Mouse (Mus musculus) hindbrain, embryonic 12.5 days (tissue): Measurements from ENCODE around the gene Olfr159. TPM values are rescaled to one million over a fixed set of nuclear protein-coding genes. Genes with fewer than 3 reads are reported as not detected.

Source experiments
- ATAC-seq: fragments of 200-750 bp; cut with Nextera tagmentation; 2 replicates; pipeline ENCODE4 v1.8.0; 2017; ENCODE audit warnings: moderate TSS enrichment; ENCODE audit not compliant: low FRiP score
- H3K27ac ChIP-seq: fragments of 300-500 bp; sonication (generic); 2 replicates; pipeline ENCODE4 v1.5.1; 2016; ENCODE audit warnings: mild to moderate bottlenecking
- H3K27me3 ChIP-seq: fragments of 300-500 bp; sonication (generic); 2 replicates; pipeline ENCODE4 v1.6.1; 2016; ENCODE audit warnings: mild to moderate bottlenecking
- H3K36me3 ChIP-seq: fragments of 300-500 bp; sonication (generic); 2 replicates; pipeline ENCODE4 v1.6.1; 2016; ENCODE audit warnings: mild to moderate bottlenecking
- H3K4me1 ChIP-seq: fragments of 300-500 bp; sonication (generic); 2 replicates; pipeline ENCODE4 v1.6.1; 2016
- H3K4me2 ChIP-seq: fragments of 300-500 bp; sonication (generic); replicated peaks from 2 replicates; pipeline ENCODE4 v1.6.1; 2016; ENCODE audit warnings: mild to moderate bottlenecking
- H3K4me3 ChIP-seq: fragments of 300-500 bp; sonication (generic); 2 replicates; pipeline ENCODE4 v1.5.1; 2016; ENCODE audit warnings: mild to moderate bottlenecking
- H3K9ac ChIP-seq: fragments of 300-500 bp; sonication (generic); 2 replicates; pipeline ENCODE4 v1.6.1; 2016; ENCODE audit warnings: mild to moderate bottlenecking, moderate library complexity
- H3K9me3 ChIP-seq: fragments of 300-500 bp; sonication (generic); replicated peaks from 2 replicates; pipeline ENCODE4 v1.6.1; 2016; ENCODE audit warnings: mild to moderate bottlenecking
- WGBS: fragments of 180-500 bp; shearing (Covaris S2); methylation state at CpG from one replicate; pipeline ENCODE4 v1.1.7; 2016; 5-methylcytosine and 5-hydroxymethylcytosine counted together
- polyA plus RNA-seq: library from polyadenylated mRNA; unstranded; fragments of >200 nt; fragmentation: Nextera tagmentation; extraction: Ambion mirVana; gene quantifications from 2 replicates; pipeline ENCODE4 v1.2.1, GENCODE M21; 2016

Gene Olfr159
- polyA plus RNA-seq, 1 experiment from 2014 or later: not detected

GRCm38 (mm10) chr4:43745187-43745586 lies 25.6 kb downstream of the Olfr159 start:
- H3K9ac ChIP-seq: no peak overlapping the region
- H3K4me3 ChIP-seq: no peak overlapping the region
- 23% methylated on average over 6 of the region's 6 CpGs for WGBS
- H3K36me3 ChIP-seq: no peaks in the 10 kb centered on the region
- no peak for ATAC-seq
- H3K9me3 ChIP-seq: no peaks in the 10 kb centered on the region
- H3K4me1 ChIP-seq: no peaks in the 10 kb centered on the region
- H3K27me3 ChIP-seq: no peaks in the 10 kb centered on the region
- H3K27ac ChIP-seq: no peak overlapping the region
- no peak overlapping the region for H3K4me2 ChIP-seq

DNA sequence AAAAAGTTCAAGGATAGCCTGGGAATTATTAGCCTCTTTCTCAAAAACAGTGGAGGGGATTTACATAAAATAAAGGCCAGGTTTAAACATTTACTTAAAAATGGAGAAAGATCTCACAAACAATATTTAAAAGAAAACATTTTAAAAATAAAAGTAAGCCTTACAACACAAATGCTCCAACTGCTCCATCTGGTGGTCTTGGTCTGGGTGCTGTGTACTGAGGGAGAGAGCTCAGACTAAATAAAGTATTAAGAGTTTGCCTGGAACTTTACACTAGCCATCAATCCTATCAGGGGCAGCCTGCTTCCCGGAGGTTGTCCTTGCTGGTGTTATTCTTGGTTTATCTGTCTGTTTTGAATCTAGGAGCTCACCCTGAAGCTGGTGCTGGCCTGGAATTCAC lies 27.7 kb downstream of the Olfr159 start:
- H3K27ac ChIP-seq: no peak overlapping the region
- 73% methylated on average over 1 of the region's 1 CpGs for WGBS
- H3K4me3 ChIP-seq: no peak overlapping the region
- H3K9me3 ChIP-seq: no peaks in the 10 kb centered on the region
- H3K4me2 ChIP-seq: no peak overlapping the region
- no peaks in the 10 kb centered on the region for H3K4me1 ChIP-seq
- H3K27me3 ChIP-seq: no peaks in the 10 kb centered on the region
- no peaks in the 10 kb centered on the region for H3K36me3 ChIP-seq
- no peak for ATAC-seq
- H3K9ac ChIP-seq: no peak overlapping the region

- 37% methylated on average over 4 of the region's 4 CpGs for WGBS
- ATAC-seq: no peak
- H3K36me3 ChIP-seq: no peaks in the 10 kb centered on the region
- no peaks in the 10 kb centered on the region for H3K4me1 ChIP-seq
- H3K27me3 ChIP-seq: no peaks in the 10 kb centered on the region
- H3K4me2 ChIP-seq: no peak overlapping the region
- no peak overlapping the region for H3K27ac ChIP-seq
- no peak overlapping the region for H3K9ac ChIP-seq
- H3K9me3 ChIP-seq: no peaks in the 10 kb centered on the region
- H3K4me3 ChIP-seq: no peak overlapping the region
These were observed 28.2 kb downstream of the Olfr159 start for GRCm38 (mm10) chr4:43742637-43743036.

GRCm38 (mm10) chr4:43741526-43741925 lies 29.3 kb downstream of the Olfr159 start:
- WGBS: 72% methylated on average over 5 of the region's 5 CpGs
- no peak overlapping the region for H3K9ac ChIP-seq
- ATAC-seq: no peak

DNA sequence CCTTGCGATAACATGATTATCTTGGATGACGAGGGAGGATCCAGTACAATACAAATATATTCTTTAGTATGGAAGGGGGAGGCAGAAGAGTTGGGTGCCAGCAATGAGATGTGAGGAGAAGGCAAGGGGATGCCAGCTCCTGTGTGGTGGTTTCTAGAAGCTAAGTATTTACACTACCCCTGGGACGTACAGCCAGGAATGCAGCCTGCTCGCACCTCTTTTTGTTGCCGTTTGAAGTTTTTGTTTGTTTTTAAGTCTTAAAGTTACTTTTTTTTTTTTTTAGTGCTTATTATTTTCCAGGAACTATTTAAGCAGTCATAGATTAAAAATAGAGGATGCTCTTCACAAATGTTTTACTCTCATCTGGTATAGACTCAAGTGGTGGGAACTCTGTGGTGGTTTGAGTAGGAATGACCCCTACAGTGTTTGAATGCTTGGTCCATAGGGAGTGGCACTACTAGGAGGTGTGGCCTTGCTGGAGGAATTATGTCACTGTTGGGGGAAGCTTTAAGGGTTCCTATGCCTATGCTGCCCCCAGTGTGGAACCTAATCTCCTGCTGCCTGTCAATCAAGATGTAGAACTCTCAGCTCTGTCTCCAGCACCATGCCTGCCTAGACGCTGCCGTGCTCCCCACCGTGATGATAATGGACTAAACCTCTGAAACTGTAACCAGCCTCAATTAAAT lies 31.7 kb downstream of the Olfr159 start:
- Histone ChIP-seq H3K4me3 (no peak overlapping the region), H3K4me2 (no peak overlapping the region), H3K9me3 (no peaks in the 10 kb centered on the region), H3K27ac (no peak overlapping the region), H3K27me3 (no peaks in the 10 kb centered on the region), H3K9ac (no peak overlapping the region), H3K4me1 (no peaks in the 10 kb centered on the region), H3K36me3 (no peaks in the 10 kb centered on the region)
- WGBS: 78% methylated on average over 8 of the region's 8 CpGs
- ATAC-seq: no peak

More at GRCm38 (mm10) chr4:43741526-43741925, 29.3 kb downstream of the Olfr159 start:
- no peaks in the 10 kb centered on the region for H3K36me3 ChIP-seq
- no peak overlapping the region for H3K4me3 ChIP-seq
- no peaks in the 10 kb centered on the region for H3K27me3 ChIP-seq
- no peak overlapping the region for H3K27ac ChIP-seq
- no peaks in the 10 kb centered on the region for H3K9me3 ChIP-seq
- no peaks in the 10 kb centered on the region for H3K4me1 ChIP-seq
- no peak overlapping the region for H3K4me2 ChIP-seq

GRCm38 (mm10) chr4:43737144-43737543 lies 33.7 kb downstream of the Olfr159 start:
- ATAC-seq: no peak
- WGBS: 55% methylated on average over 6 of the region's 6 CpGs
- H3K36me3 ChIP-seq: no peaks in the 10 kb centered on the region
- H3K4me2 ChIP-seq: no peak overlapping the region
- no peak overlapping the region for H3K27ac ChIP-seq
- no peak overlapping the region for H3K9ac ChIP-seq
- H3K4me1 ChIP-seq: no peaks in the 10 kb centered on the region
- no peaks in the 10 kb centered on the region for H3K9me3 ChIP-seq
- H3K27me3 ChIP-seq: no peaks in the 10 kb centered on the region
- H3K4me3 ChIP-seq: no peak overlapping the region

GRCm38 (mm10) chr4:43733186-43733585 lies 37.6 kb downstream of the Olfr159 start:
- H3K9me3 ChIP-seq: no peaks in the 10 kb centered on the region
- no peaks in the 10 kb centered on the region for H3K4me1 ChIP-seq
- ATAC-seq: no peak
- H3K36me3 ChIP-seq: no peaks in the 10 kb centered on the region
- H3K27me3 ChIP-seq: no peaks in the 10 kb centered on the region
- no peak overlapping the region for H3K27ac ChIP-seq
- no peak overlapping the region for H3K9ac ChIP-seq
- WGBS: 87% methylated on average over 5 of the region's 5 CpGs
- no peak overlapping the region for H3K4me2 ChIP-seq
- no peak overlapping the region for H3K4me3 ChIP-seq

GRCm38 (mm10) chr4:43732171-43732570 lies 38.6 kb downstream of the Olfr159 start:
- Histone ChIP-seq H3K27me3 (no peaks in the 10 kb centered on the region), H3K9ac (no peak overlapping the region), H3K9me3 (no peaks in the 10 kb centered on the region), H3K36me3 (no peaks in the 10 kb centered on the region), H3K4me2 (no peak overlapping the region), H3K4me3 (no peak overlapping the region), H3K4me1 (no peaks in the 10 kb centered on the region), H3K27ac (no peak overlapping the region)
- ATAC-seq: no peak
- WGBS: 40% methylated on average over 1 of the region's 1 CpGs

GRCm38 (mm10) chr4:43730750-43731297 lies 40.0 kb downstream of the Olfr159 start:
- Histone ChIP-seq H3K27ac (no peak overlapping the region), H3K4me3 (no peak overlapping the region), H3K4me2 (no peak overlapping the region), H3K36me3 (no peaks in the 10 kb centered on the region), H3K9me3 (no peaks in the 10 kb centered on the region), H3K4me1 (no peaks in the 10 kb centered on the region), H3K27me3 (no peaks in the 10 kb centered on the region), H3K9ac (no peak overlapping the region)
- no peak for ATAC-seq
- 72% methylated on average over 21 of the region's 21 CpGs for WGBS

DNA sequence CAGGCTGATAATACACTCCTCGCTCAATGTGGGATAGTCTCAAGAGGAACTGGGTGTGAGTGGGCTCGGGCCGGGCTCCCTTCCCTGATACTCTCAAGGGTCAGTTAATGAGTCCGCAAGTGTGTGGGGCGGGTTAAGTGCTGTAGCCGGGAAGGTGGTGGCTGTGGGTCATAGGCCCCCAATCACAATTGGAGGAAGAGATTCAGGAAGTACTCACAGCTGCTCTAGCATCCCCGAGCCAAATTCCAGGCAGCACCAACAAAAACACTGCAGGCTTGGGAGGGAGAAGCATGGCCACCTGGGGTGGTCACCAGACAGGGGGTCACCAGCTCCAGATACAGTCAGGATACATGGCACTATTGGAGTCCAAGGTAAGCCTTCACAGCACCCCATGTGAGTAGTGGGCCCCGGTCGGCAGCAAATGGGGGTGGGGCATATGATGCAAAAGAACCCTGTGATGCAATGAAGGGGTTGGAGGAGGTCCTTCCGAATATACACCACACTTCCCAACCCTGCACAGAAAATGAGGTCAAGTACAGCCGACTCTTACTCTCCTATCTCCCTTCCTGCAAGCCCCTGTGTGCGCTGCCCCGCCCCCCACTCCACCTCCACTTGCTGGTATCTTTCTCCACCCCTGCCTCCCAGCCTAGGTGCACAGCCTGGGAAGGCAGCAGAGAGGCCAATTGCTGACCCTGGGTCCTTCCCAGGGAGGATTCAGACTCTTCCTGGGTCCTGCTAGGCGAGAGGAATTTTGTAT lies 40.8 kb downstream of the Olfr159 start, which contains the start of gene Spaar:
Spaar (plus strand) TSS at position 241 of the 757 bp plus-strand sequence.
- no peaks in the 10 kb centered on the region for H3K4me1 ChIP-seq
- ATAC-seq: no peak
- H3K27ac ChIP-seq: no peak within 1 kb of the TSS
- H3K9me3 ChIP-seq: no peaks in the 10 kb centered on the region
- H3K27me3 ChIP-seq: no peaks in the 10 kb centered on the region
- no peak within 1 kb of the TSS for H3K4me2 ChIP-seq
- no peak within 1 kb of the TSS for H3K9ac ChIP-seq
- no peak within 1 kb of the TSS for H3K4me3 ChIP-seq
- 71% methylated on average over 14 of the region's 14 CpGs for WGBS
- H3K36me3 ChIP-seq: no peaks in the 10 kb centered on the region

- Histone ChIP-seq H3K27me3 (no peaks in the 10 kb centered on the region), H3K4me1 (no peaks in the 10 kb centered on the region), H3K36me3 (no peaks in the 10 kb centered on the region), H3K9me3 (no peaks in the 10 kb centered on the region), H3K27ac (no peak overlapping the region), H3K9ac (no peak overlapping the region), H3K4me3 (no peak overlapping the region), H3K4me2 (no peak overlapping the region)
- ATAC-seq: no peak
- 83% methylated on average over 3 of the region's 3 CpGs for WGBS
These were observed 41.7 kb downstream of the Olfr159 start for GRCm38 (mm10) chr4:43729126-43729525.

- ATAC-seq: no peak
- Histone ChIP-seq H3K4me1 (no peaks in the 10 kb centered on the region), H3K4me3 (no peak overlapping the region), H3K27me3 (no peaks in the 10 kb centered on the region), H3K4me2 (no peak overlapping the region), H3K9me3 (no peaks in the 10 kb centered on the region), H3K9ac (no peak overlapping the region), H3K27ac (no peak overlapping the region), H3K36me3 (no peaks in the 10 kb centered on the region)
- WGBS: 76% methylated on average over 5 of the region's 5 CpGs
These were observed 42.2 kb downstream of the Olfr159 start for GRCm38 (mm10) chr4:43728576-43728954.
